Mouse (Mus musculus): Measurements from ENCODE around the gene Gm9112. TPM values are rescaled to one million over a fixed set of nuclear protein-coding genes. Genes with fewer than 3 reads are reported as not detected.
"Not testable (repeated sequence)": the region's sequence is repeated elsewhere in the genome, so short reads cannot be mapped to it uniquely, and the experiment has no call there.

The Gm9112 gene
- total RNA-seq (2014; fragmentation: Nextera tagmentation) (not detected in 2 replicates), total RNA-seq (2017) (not detected in 2 replicates), polyA plus RNA-seq (2012) (not detected in 2 replicates)

DNA sequence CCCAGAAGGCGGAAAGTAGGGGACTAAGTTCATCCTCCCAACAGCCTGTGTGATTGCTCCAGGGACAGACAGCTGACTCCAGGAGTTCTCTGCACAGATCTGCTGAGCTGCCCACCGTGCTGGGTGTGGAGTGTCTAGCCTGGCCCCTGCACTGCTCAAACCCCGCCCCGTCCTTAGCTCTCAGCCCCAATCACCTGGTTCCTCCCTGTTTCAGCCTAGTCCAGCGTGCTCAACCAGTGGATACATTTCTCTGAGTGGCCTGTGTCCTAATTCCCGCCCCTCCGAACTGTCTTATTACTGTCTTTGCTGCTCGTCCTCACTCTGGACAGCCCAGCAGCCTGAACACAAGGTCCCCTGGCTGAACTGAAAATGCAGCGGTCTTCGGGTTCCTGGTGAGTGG lies at the start of gene Gm9112, which contains the start of gene Dmrtc1b:
Gm9112 (minus strand) TSS at position 101 of the 400 bp plus-strand sequence.
Dmrtc1b (plus strand) TSS at position 331 of the 400 bp plus-strand sequence.
- H3K4me1 ChIP-seq (ENCODE audit: insufficient read depth, low read depth, low read length); H3K36me3 ChIP-seq (replicated peaks); ATAC-seq (ENCODE audit: extremely low read depth, insufficient number of reproducible peaks, low FRiP score, poor library complexity, severe bottlenecking); H3K9me3 ChIP-seq (replicated peaks); DNase-seq (ENCODE audit: low spot score); H3K4me3 ChIP-seq (ENCODE audit: low read depth, low read length); H3K27me3 ChIP-seq (ENCODE audit: insufficient read depth, low read length): not testable (repeated sequence)

DNA sequence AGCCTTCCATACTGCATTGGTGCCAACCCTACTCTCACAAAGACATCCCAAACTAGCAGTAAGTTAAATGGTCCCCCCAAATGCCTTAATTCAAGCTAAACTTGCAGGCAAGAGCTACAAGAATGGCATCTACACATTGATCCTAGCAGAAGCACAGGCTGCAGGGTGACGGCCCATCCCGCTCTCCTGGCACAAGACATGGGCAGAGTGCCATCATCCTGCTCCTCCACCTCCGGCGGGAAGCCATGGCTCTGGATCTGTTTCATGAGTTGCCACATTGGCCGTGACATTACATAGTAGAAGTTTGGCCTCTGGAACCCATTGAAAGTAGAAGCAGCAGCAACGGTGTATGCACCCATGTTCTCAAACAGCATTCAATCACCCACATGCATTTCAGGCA lies 16.8 kb upstream of the Gm9112 start:
- H3K27me3 ChIP-seq (ENCODE audit: insufficient read depth, low read length); H3K4me1 ChIP-seq (ENCODE audit: insufficient read depth, low read depth, low read length); DNase-seq (ENCODE audit: low spot score); H3K36me3 ChIP-seq (replicated peaks); H3K4me3 ChIP-seq (ENCODE audit: low read depth, low read length); ATAC-seq (ENCODE audit: extremely low read depth, insufficient number of reproducible peaks, low FRiP score, poor library complexity, severe bottlenecking); H3K9me3 ChIP-seq (replicated peaks): not testable (repeated sequence)

DNA sequence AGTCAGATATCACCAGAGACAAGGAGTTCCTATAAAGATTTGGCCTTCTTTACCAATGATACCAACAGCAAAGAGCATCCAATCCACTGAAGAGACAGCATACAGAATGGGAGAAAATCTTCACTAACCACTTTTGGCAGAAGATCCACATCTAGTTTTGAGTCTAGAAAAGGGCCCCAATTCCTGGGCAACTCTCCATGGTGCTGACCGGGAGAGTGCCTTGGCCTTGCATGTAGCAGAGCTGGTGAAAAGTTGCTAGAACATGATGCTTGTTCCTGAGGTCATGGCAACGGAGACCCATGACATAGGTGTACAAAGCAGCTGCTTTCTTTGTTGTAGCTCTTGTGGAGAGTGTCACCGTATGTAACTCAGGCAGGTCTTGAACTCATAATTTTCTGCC lies 6.8 kb downstream of the Gm9112 start:
- H3K9me3 ChIP-seq (replicated peaks); H3K4me1 ChIP-seq (ENCODE audit: insufficient read depth, low read depth, low read length); DNase-seq (ENCODE audit: low spot score); H3K36me3 ChIP-seq (replicated peaks); ATAC-seq (ENCODE audit: extremely low read depth, insufficient number of reproducible peaks, low FRiP score, poor library complexity, severe bottlenecking); H3K27me3 ChIP-seq (ENCODE audit: insufficient read depth, low read length); H3K4me3 ChIP-seq (ENCODE audit: low read depth, low read length): not testable (repeated sequence)

DNA sequence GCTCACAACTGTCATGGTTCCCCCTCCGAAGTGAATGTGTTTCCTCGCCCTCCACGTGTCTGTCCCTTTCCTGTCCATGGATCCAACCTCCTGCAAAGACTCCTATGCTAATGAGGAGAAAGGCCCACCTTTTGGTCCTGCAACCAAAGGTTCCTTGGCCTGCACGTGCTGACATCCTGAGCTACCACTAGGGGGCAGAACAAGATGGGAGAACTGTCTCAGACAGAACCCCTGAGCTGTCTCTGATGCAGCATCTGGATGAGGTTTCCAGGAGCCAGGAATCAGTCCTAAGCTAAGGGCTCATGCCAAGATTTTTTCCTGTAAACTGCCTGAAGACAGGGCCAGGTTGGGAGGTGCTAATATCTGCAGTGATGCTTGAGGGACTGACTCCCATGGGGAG lies 18.2 kb downstream of the Gm9112 start:
- H3K4me3 ChIP-seq (ENCODE audit: low read depth, low read length); H3K9me3 ChIP-seq (replicated peaks); DNase-seq (ENCODE audit: low spot score); H3K36me3 ChIP-seq (replicated peaks); H3K4me1 ChIP-seq (ENCODE audit: insufficient read depth, low read depth, low read length); ATAC-seq (ENCODE audit: extremely low read depth, insufficient number of reproducible peaks, low FRiP score, poor library complexity, severe bottlenecking); H3K27me3 ChIP-seq (ENCODE audit: insufficient read depth, low read length): not testable (repeated sequence)

DNA sequence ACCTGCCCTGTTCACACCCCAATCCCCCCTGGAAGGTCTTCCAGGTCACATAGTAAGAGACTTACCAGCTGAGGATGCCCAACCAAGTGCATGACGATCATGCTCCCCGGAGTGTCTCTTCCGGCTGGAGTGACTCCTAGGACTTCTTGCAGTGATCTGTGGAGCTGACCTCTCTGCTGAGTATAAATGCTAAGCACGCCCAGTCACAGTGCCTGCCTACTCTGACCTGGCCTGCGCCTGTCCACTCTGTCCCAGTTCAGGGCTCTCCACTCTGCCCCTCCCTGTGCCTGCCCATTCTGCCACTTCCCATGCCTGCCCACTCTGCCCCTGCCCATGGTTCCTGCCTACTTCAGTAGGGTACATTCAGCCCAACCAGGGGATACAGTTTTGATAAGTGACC lies 20.6 kb downstream of the Gm9112 start, which contains the start of gene Gm3880:
Gm3880 (minus strand) TSS at position 101 of the 400 bp plus-strand sequence.
- H3K4me1 ChIP-seq (ENCODE audit: insufficient read depth, low read depth, low read length); ATAC-seq (ENCODE audit: extremely low read depth, insufficient number of reproducible peaks, low FRiP score, poor library complexity, severe bottlenecking); H3K36me3 ChIP-seq (replicated peaks); H3K27me3 ChIP-seq (ENCODE audit: insufficient read depth, low read length); DNase-seq (ENCODE audit: low spot score); H3K4me3 ChIP-seq (ENCODE audit: low read depth, low read length); H3K9me3 ChIP-seq (replicated peaks): not testable (repeated sequence)

DNA sequence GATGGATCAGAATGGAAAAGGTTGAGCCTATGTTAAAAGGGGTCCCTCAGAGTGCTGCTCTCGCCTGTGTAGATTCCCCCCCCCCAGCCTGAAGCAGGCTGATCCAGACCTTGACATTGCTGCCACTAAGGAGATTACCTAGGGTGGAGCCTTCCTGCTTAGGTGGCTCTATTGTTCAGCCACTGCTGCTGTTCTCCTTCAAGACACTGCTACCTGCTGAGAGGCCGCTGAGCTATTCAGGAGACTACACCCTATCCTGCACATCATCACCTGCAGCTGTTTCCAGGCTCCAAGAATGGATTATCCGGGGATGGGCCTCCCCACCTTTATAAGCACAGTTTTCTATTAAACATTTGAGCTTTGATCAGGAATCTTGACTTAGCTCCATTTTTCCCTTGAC lies 22.7 kb downstream of the Gm9112 start:
- not testable (repeated sequence) for H3K27me3 ChIP-seq (ENCODE audit: insufficient read depth, low read length); DNase-seq (ENCODE audit: low spot score); H3K36me3 ChIP-seq (replicated peaks); H3K4me1 ChIP-seq (ENCODE audit: insufficient read depth, low read depth, low read length); H3K4me3 ChIP-seq (ENCODE audit: low read depth, low read length); ATAC-seq (ENCODE audit: extremely low read depth, insufficient number of reproducible peaks, low FRiP score, poor library complexity, severe bottlenecking); H3K9me3 ChIP-seq (replicated peaks)

DNA sequence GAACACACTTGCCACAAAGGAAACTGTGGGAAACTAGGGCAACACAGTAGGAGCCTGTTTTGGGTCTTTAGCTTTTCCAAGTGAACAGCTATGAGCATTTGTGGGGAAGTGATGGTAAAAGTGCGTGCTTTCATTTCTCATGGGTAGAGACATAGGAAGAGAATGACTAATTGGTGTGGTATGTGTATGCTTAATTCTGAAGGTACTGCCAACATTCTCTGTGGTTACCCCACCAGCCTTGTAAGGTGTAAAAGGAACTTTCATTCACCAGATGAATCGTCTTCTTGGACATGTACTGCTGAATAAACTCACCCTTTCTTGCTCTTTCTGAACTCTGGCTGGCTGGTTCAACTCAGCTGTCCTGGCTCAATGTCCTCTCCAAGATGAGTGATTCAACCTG lies 40.8 kb downstream of the Gm9112 start:
- ATAC-seq (ENCODE audit: extremely low read depth, insufficient number of reproducible peaks, low FRiP score, poor library complexity, severe bottlenecking), result no peak
- no peaks in the 10 kb centered on the region for H3K4me1 ChIP-seq (ENCODE audit: insufficient read depth, low read depth, low read length)
- H3K27me3 ChIP-seq (ENCODE audit: insufficient read depth, low read length), result peaks cover 2% of the 10 kb centered on the region; the same call in 1 of the 2 replicates
- no peaks in the 10 kb centered on the region for H3K9me3 ChIP-seq (replicated peaks)
- no peaks in the 10 kb centered on the region for H3K36me3 ChIP-seq (replicated peaks)
- no peak for TF ChIP-seq GATA1 (IDR thresholded peaks at IDR 0.05; ENCODE audit: borderline replicate concordance, low read length)
- no peak for TF ChIP-seq GATA2 (IDR thresholded peaks at IDR 0.05; ENCODE audit: borderline replicate concordance, low read depth, low read length)
- TF ChIP-seq TAL1 (conservative IDR thresholded peaks at IDR 0.05; ENCODE audit: low read depth, low read length), result no peak
- no peak for TF ChIP-seq CTCF (IDR thresholded peaks at IDR 0.05; ENCODE audit: low read depth, low read length)
- no peak for TF ChIP-seq POLR2AphosphoS5 (IDR thresholded peaks at IDR 0.05; ENCODE audit: insufficient replicate concordance, low read depth, low read length)
- no peak for DNase-seq (ENCODE audit: low spot score)
- no peak overlapping the region for H3K4me3 ChIP-seq (ENCODE audit: low read depth, low read length)

DNA sequence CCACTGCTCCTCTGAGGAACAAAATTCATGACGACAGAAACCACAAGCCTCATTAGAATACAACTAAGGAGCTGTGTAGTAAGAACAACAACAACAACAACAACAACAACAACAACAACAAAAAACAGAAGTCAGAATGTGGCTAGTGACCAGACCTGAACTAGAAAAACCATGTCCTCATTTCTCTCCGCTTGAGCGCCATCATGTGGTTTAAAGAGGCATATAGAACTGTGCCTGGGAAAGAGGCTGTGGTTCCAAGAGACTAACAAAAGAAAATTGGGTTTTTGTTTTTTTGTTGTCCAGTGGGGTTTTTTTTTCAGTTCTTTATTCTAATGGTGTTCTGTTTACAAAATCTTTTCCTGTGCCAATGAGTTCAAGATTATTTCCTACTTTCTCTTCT lies 46.7 kb downstream of the Gm9112 start:
- peak; percentile 3 for DNase-seq (ENCODE audit: low spot score)
- ATAC-seq (ENCODE audit: extremely low read depth, insufficient number of reproducible peaks, low FRiP score, poor library complexity, severe bottlenecking), result no peak
- H3K4me3 ChIP-seq (ENCODE audit: low read depth, low read length), result no peak overlapping the region
- TF ChIP-seq GATA2 (IDR thresholded peaks at IDR 0.05; ENCODE audit: borderline replicate concordance, low read depth, low read length) (no peak), TAL1 (conservative IDR thresholded peaks at IDR 0.05; ENCODE audit: low read depth, low read length) (no peak), CTCF (IDR thresholded peaks at IDR 0.05; ENCODE audit: low read depth, low read length) (no peak), GATA1 (IDR thresholded peaks at IDR 0.05; ENCODE audit: borderline replicate concordance, low read length) (no peak), POLR2AphosphoS5 (IDR thresholded peaks at IDR 0.05; ENCODE audit: insufficient replicate concordance, low read depth, low read length) (no peak)
- no peaks in the 10 kb centered on the region for H3K4me1 ChIP-seq (ENCODE audit: insufficient read depth, low read depth, low read length)
- no peaks in the 10 kb centered on the region for H3K36me3 ChIP-seq (replicated peaks)
- no peaks in the 10 kb centered on the region for H3K27me3 ChIP-seq (ENCODE audit: insufficient read depth, low read length)
- H3K9me3 ChIP-seq (replicated peaks), result no peaks in the 10 kb centered on the region

Other genes with a start within 250 kb of the Gm9112 start
- 17.6 TPM in 2 replicates for gene Hdac8, start 202.3 kb downstream of the Gm9112 start, total RNA-seq (2014; fragmentation: Nextera tagmentation)
- gene Hdac8, start 202.3 kb downstream of the Gm9112 start, total RNA-seq (2017), result 13.3 and 13.6 TPM in 2 replicates
- 5.0 and 7.5 TPM in 2 replicates for gene Hdac8, start 202.3 kb downstream of the Gm9112 start, polyA plus RNA-seq (2012)
- 7.7 and 8.2 TPM in 2 replicates for gene Phka1, start 63.4 kb downstream of the Gm9112 start, total RNA-seq (2014; fragmentation: Nextera tagmentation)
- 5.5 and 5.8 TPM in 2 replicates for gene Phka1, start 63.4 kb downstream of the Gm9112 start, total RNA-seq (2017)
- 1.1 and 1.2 TPM in 2 replicates for gene Phka1, start 63.4 kb downstream of the Gm9112 start, polyA plus RNA-seq (2012)
- not detected in 2 replicates for gene Gm3880, start 20.7 kb downstream of the Gm9112 start, total RNA-seq (2014; fragmentation: Nextera tagmentation)
- gene Gm3880, start 20.7 kb downstream of the Gm9112 start, total RNA-seq (2017), result not detected in 2 replicates
- not detected in 2 replicates for gene Gm3880, start 20.7 kb downstream of the Gm9112 start, polyA plus RNA-seq (2012)
- gene Dmrtc1b, start 230 bp upstream of the Gm9112 start, total RNA-seq (2014; fragmentation: Nextera tagmentation), result not detected in 2 replicates
- not detected in 2 replicates for gene Dmrtc1b, start 230 bp upstream of the Gm9112 start, total RNA-seq (2017)
- not detected in 2 replicates for gene Dmrtc1b, start 230 bp upstream of the Gm9112 start, polyA plus RNA-seq (2012)
- not detected in 2 replicates for gene Dmrtc1c1, start 95.3 kb upstream of the Gm9112 start, total RNA-seq (2014; fragmentation: Nextera tagmentation)
- gene Dmrtc1c1, start 95.3 kb upstream of the Gm9112 start, total RNA-seq (2017), result not detected in 2 replicates
- not detected in 2 replicates for gene Dmrtc1c1, start 95.3 kb upstream of the Gm9112 start, polyA plus RNA-seq (2012)
- not detected in 2 replicates for gene Dmrtc1c2, start 147.0 kb upstream of the Gm9112 start, total RNA-seq (2014; fragmentation: Nextera tagmentation)
- not detected in 2 replicates for gene Dmrtc1c2, start 147.0 kb upstream of the Gm9112 start, total RNA-seq (2017)
- gene Dmrtc1c2, start 147.0 kb upstream of the Gm9112 start, polyA plus RNA-seq (2012), result not detected in 2 replicates
- gene 1700031F05Rik, start 160.3 kb upstream of the Gm9112 start, total RNA-seq (2014; fragmentation: Nextera tagmentation), result not detected in 2 replicates
- not detected in 2 replicates for gene 1700031F05Rik, start 160.3 kb upstream of the Gm9112 start, total RNA-seq (2017)
- not detected in 2 replicates for gene 1700031F05Rik, start 160.3 kb upstream of the Gm9112 start, polyA plus RNA-seq (2012)
- gene Dmrtc1a, start 201.1 kb upstream of the Gm9112 start, total RNA-seq (2014; fragmentation: Nextera tagmentation), result not detected in 2 replicates
- not detected in 2 replicates for gene Dmrtc1a, start 201.1 kb upstream of the Gm9112 start, total RNA-seq (2017)
- gene Dmrtc1a, start 201.1 kb upstream of the Gm9112 start, polyA plus RNA-seq (2012), result not detected in 2 replicates
- gene 1700011M02Rik, start 201.3 kb upstream of the Gm9112 start, total RNA-seq (2014; fragmentation: Nextera tagmentation), result not detected in 2 replicates
- gene 1700011M02Rik, start 201.3 kb upstream of the Gm9112 start, total RNA-seq (2017), result not detected in 2 replicates
- not detected in 2 replicates for gene 1700011M02Rik, start 201.3 kb upstream of the Gm9112 start, polyA plus RNA-seq (2012)
- not detected in 2 replicates for gene 1700018G05Rik, start 220.7 kb upstream of the Gm9112 start, total RNA-seq (2014; fragmentation: Nextera tagmentation)
- not detected in 2 replicates for gene 1700018G05Rik, start 220.7 kb upstream of the Gm9112 start, total RNA-seq (2017)
- not detected in 2 replicates for gene 1700018G05Rik, start 220.7 kb upstream of the Gm9112 start, polyA plus RNA-seq (2012)

Data from G1E (cell line).